Mouse (Mus musculus) C2C12 (cell line): ENCODE data around the gene Trabd2b. TPM values are rescaled to one million over a fixed set of nuclear protein-coding genes. Genes with fewer than 3 reads are reported as not detected.

Experiments
- H3K27me3 ChIP-seq: one replicate; pipeline ENCODE4 v1.6.1; 2011; ENCODE audit not compliant: control insufficient read depth, insufficient read depth, insufficient read length
- H3K36me3 ChIP-seq: one replicate; pipeline ENCODE4 v1.6.1; 2011; ENCODE audit not compliant: control insufficient read depth, insufficient read depth
- H3K4me3 ChIP-seq: one replicate; pipeline ENCODE4 v1.5.1; 2011; ENCODE audit warnings: mild to moderate bottlenecking, control low read depth; ENCODE audit not compliant: poor library complexity, insufficient read depth, severe bottlenecking
- H3K79me2 ChIP-seq: one replicate; pipeline ENCODE4 v1.6.1; 2011; ENCODE audit not compliant: control insufficient read depth, insufficient read depth
- H3K79me3 ChIP-seq: one replicate; pipeline ENCODE4 v1.6.1; 2011; ENCODE audit warnings: low read depth, control low read depth
- H3ac ChIP-seq: one replicate; pipeline ENCODE3; 2011; ENCODE audit warnings: low read depth; ENCODE audit not compliant: control insufficient read depth, insufficient read length
- CEBPB ChIP-seq: IDR thresholded peaks from one replicate; pipeline ENCODE4 v1.6.1; 2011; ENCODE audit warnings: low read depth, mild to moderate bottlenecking, control low read depth, moderate library complexity
- CTCF ChIP-seq: IDR thresholded peaks from one replicate; pipeline ENCODE4 v1.5.1; 2011; ENCODE audit not compliant: control insufficient read depth, insufficient read depth, insufficient read length
- FOSL1 ChIP-seq: IDR thresholded peaks from one replicate; pipeline ENCODE4 v1.8.0; 2011; ENCODE audit warnings: mild to moderate bottlenecking, low read length; ENCODE audit not compliant: poor library complexity, insufficient read depth, severe bottlenecking
- MAX ChIP-seq: IDR thresholded peaks from one replicate; pipeline ENCODE4 v1.6.1; 2011; ENCODE audit warnings: mild to moderate bottlenecking, control low read depth
- MYOD1 ChIP-seq: IDR thresholded peaks from one replicate; pipeline ENCODE4 v1.6.1; 2011; ENCODE audit warnings: low read depth; ENCODE audit not compliant: control insufficient read depth, insufficient read length
- MYOG ChIP-seq: IDR thresholded peaks from one replicate; pipeline ENCODE4 v1.6.1; 2011; ENCODE audit not compliant: control insufficient read depth, insufficient read length; ENCODE audit errors: extremely low read depth
- USF1 ChIP-seq: IDR thresholded peaks from one replicate; pipeline ENCODE4 v1.6.1; 2011; ENCODE audit warnings: low read depth, mild to moderate bottlenecking, control low read depth, moderate library complexity
- polyA plus RNA-seq: library from polyadenylated mRNA; unstranded; fragments of >200 nt; fragmentation: generic; extraction: Trizol; gene quantifications from one replicate; pipeline ENCODE4 v1.2.1, GENCODE M21; 2012; ENCODE audit warnings: missing spikeins

The Trabd2b gene
- polyA plus RNA-seq, 1 experiment: 0.28 TPM

GRCm38 (mm10) chr4:114625920-114626319 lies 219.4 kb downstream of the Trabd2b start:
- Histone ChIP-seq H3K79me3 (no peaks in the 10 kb centered on the region), H3ac (no peak overlapping the region), H3K36me3 (no peaks in the 10 kb centered on the region), H3K79me2 (no peaks in the 10 kb centered on the region), H3K27me3 (peaks cover 7% of the 10 kb centered on the region), H3K4me3 (no peak overlapping the region)
- no peak for TF ChIP-seq CTCF
- no peak for TF ChIP-seq MYOG
- TF ChIP-seq MAX: no peak
- TF ChIP-seq FOSL1: no peak
- no peak for TF ChIP-seq MYOD1

- Histone ChIP-seq H3K79me3 (no peaks in the 10 kb centered on the region), H3ac (no peak overlapping the region), H3K27me3 (peaks cover 10% of the 10 kb centered on the region), H3K4me3 (no peak overlapping the region), H3K36me3 (no peaks in the 10 kb centered on the region), H3K79me2 (no peaks in the 10 kb centered on the region)
- no peak for TF ChIP-seq MYOD1
- TF ChIP-seq USF1: no peak
- TF ChIP-seq FOSL1: no peak
- no peak for TF ChIP-seq MYOG
- no peak for TF ChIP-seq CTCF
- TF ChIP-seq MAX: no peak
- no peak for TF ChIP-seq CEBPB
Measured at GRCm38 (mm10) chr4:114627674-114628293, 221.3 kb downstream of the Trabd2b start.

GRCm38 (mm10) chr4:114635889-114636288 lies 229.4 kb downstream of the Trabd2b start:
- peaks cover 6% of the 10 kb centered on the region for H3K27me3 ChIP-seq

GRCm38 (mm10) chr4:114636324-114636723 lies 229.8 kb downstream of the Trabd2b start:
- Histone ChIP-seq H3ac (no peak overlapping the region), H3K79me2 (no peaks in the 10 kb centered on the region), H3K36me3 (no peaks in the 10 kb centered on the region), H3K27me3 (peaks cover 1% of the 10 kb centered on the region), H3K4me3 (no peak overlapping the region), H3K79me3 (no peaks in the 10 kb centered on the region)
- TF ChIP-seq MYOD1: no peak
- TF ChIP-seq MAX: no peak
- TF ChIP-seq CEBPB: no peak
- no peak for TF ChIP-seq FOSL1
- no peak for TF ChIP-seq MYOG

More at GRCm38 (mm10) chr4:114635889-114636288, 229.4 kb downstream of the Trabd2b start:
- TF ChIP-seq CTCF: peak; percentile 22
- TF ChIP-seq USF1: no peak
- TF ChIP-seq MYOG: no peak
- no peak for TF ChIP-seq FOSL1
- TF ChIP-seq MYOD1: no peak
- Histone ChIP-seq H3K4me3 (no peak overlapping the region), H3K36me3 (no peaks in the 10 kb centered on the region), H3ac (no peak overlapping the region), H3K79me3 (no peaks in the 10 kb centered on the region), H3K79me2 (no peaks in the 10 kb centered on the region)

- TF ChIP-seq FOSL1 (no peak), USF1 (no peak), MYOD1 (no peak), CEBPB (no peak)
- Histone ChIP-seq H3K36me3 (no peaks in the 10 kb centered on the region), H3K4me3 (no peak overlapping the region), H3K79me2 (no peaks in the 10 kb centered on the region), H3K79me3 (no peaks in the 10 kb centered on the region), H3ac (no peak overlapping the region), H3K27me3 (peaks cover 2% of the 10 kb centered on the region)
Measured at GRCm38 (mm10) chr4:114637120-114637519, 230.6 kb downstream of the Trabd2b start.

GRCm38 (mm10) chr4:114642469-114642868 lies 235.9 kb downstream of the Trabd2b start:
- TF ChIP-seq MAX: no peak
- TF ChIP-seq USF1: no peak
- no peak for TF ChIP-seq FOSL1
- TF ChIP-seq MYOG: no peak
- no peak for TF ChIP-seq CEBPB
- no peak for TF ChIP-seq CTCF
- no peak for TF ChIP-seq MYOD1
- no peak overlapping the region for H3K4me3 ChIP-seq
- no peaks in the 10 kb centered on the region for H3K79me2 ChIP-seq
- H3K36me3 ChIP-seq: no peaks in the 10 kb centered on the region
- peaks cover 11% of the 10 kb centered on the region for H3K27me3 ChIP-seq
- H3ac ChIP-seq: no peak overlapping the region
- no peaks in the 10 kb centered on the region for H3K79me3 ChIP-seq
